Comparison of ENCODE assay signal across 16 mouse cellular contexts in the genomic region with DNA sequence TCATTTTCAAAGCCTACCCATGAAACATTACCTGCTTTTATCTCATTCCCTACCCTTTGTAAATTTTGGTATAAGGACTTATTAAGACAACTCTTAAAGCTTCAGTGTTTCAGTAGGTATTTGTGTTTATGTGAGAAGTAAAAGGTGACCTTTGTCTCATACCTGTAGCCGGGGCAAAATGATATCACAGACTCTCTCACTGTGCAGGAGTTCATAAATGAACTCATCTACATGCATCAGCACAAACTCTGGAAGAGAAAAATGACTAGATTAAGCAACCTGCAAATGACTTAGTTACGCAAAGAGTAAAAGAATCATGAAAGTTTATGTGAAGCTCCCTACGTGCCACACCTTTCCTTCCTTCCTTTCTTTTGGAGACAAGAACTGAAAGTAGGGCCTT.
"Had no signal": no experiment of that assay in that cellular context is flagged by ENCODE, and none has a peak within 500 bp of the region (broad histone marks: within the 10 kb centered on the region; RNA-seq: fewer than 3 reads in every experiment).

No protein-coding gene starts in this region.

- H3K4me3 ChIP-seq: neural tube, embryonic 13.5 days; neural tube, embryonic 15.5 days; stomach, embryonic 15.5 days had no signal

- H3K9ac ChIP-seq: neural tube, embryonic 13.5 days; neural tube, embryonic 15.5 days; stomach, embryonic 15.5 days had no signal

- H3K4me2 ChIP-seq: neural tube, embryonic 13.5 days; neural tube, embryonic 15.5 days; stomach, embryonic 15.5 days had no signal

- H3K4me1 ChIP-seq: stomach, embryonic 15.5 days had no signal

- H3K27ac ChIP-seq: neural tube, embryonic 13.5 days; neural tube, embryonic 15.5 days; stomach, embryonic 15.5 days; stomach, postnatal 0 days had no signal

- H3K9me3 ChIP-seq: neural tube, embryonic 13.5 days; neural tube, embryonic 15.5 days; stomach, embryonic 15.5 days had no signal

- H3K27me3 ChIP-seq: neural tube, embryonic 13.5 days; neural tube, embryonic 15.5 days; stomach, embryonic 15.5 days had no signal

- DNase-seq: retina, postnatal 1 day; right cerebral cortex, adult 18-20 months; right cerebral cortex, postnatal 14 days; right cerebral cortex, postnatal 25 days; right cerebral cortex, postnatal 4 days; spleen, adult 18-20 months; thymus, adult 18-20 months; thymus, adult 2 months; thymus, postnatal 14 days; thymus, postnatal 25 days; thymus, postnatal 36 days; thymus, postnatal 4 days had no signal
